Mouse (Mus musculus): ENCODE measurements around the gene Macf1.

DNA sequence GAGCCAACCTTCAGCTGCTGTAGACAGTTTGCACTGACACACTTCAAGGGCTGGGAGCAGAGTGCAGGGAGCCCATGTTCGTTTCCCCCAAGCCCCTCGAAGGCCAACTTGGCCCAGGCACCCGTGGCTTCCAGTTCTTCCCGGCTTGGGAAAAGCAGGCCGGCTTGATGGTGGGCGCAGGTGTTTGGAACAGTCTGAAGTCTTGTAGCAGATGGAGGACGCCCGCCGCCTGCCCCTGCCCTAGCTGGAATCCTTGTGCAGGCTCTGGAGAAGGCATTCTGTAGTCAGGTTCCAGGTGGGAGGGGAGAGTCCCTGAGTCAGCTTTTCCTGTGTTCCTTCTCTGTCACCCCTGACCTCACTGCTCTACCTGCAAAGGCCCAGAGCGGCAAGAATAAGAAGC lies 377.2 kb downstream of the Macf1 start:
- no peak for TF ChIP-seq CTCF (IDR thresholded peaks at IDR 0.05; ENCODE audit: low read depth)
- no peak for TF ChIP-seq EP300 (optimal IDR thresholded peaks at IDR 0.05)

Data from stomach, postnatal 0 days (tissue).